Mouse (Mus musculus): ENCODE data around the gene Ccl17. TPM values are rescaled to one million over a fixed set of nuclear protein-coding genes. Genes with fewer than 3 reads are reported as not detected.

The Ccl17 gene
- 0.10 TPM in 1 of 2 replicates, not detected in the other for polyA plus RNA-seq (2012; rRNA removed)

GRCm38 (mm10) chr8:94810153-94810552 is at the start of gene Ccl17:
Ccl17 (plus strand) TSS chr8:94810453.

GRCm38 (mm10) chr8:94771941-94772670 is 38.1 kb upstream of the Ccl17 start, which contains the start of gene Cx3cl1:
Cx3cl1 (plus strand) TSS chr8:94772009.

GRCm38 (mm10) chr8:94837662-94838574 is 27.7 kb downstream of the Ccl17 start, which contains the start of the genes Coq9 and Ciapin1:
Coq9 (plus strand) TSS chr8:94838321.
Ciapin1 (minus strand) TSS chr8:94838358.

GRCm38 (mm10) chr8:94857346-94858173 is 47.3 kb downstream of the Ccl17 start, which contains the start of gene Polr2c:
Polr2c (plus strand) TSS chr8:94857450.

Other genes starting within 250 kb of the Ccl17 start
- gene Rspry1, start 208.5 kb upstream of the Ccl17 start, polyA plus RNA-seq (2012; rRNA removed) = 5.2 TPM in 2 replicates
- 12.8 and 14.2 TPM in 2 replicates for gene Fam192a, start 208.5 kb upstream of the Ccl17 start, polyA plus RNA-seq (2012; rRNA removed)
- gene Arl2bp, start 143.9 kb upstream of the Ccl17 start, polyA plus RNA-seq (2012; rRNA removed) = 13.0 and 13.5 TPM in 2 replicates
- 1.3 and 1.9 TPM in 2 replicates for gene Pllp, start 114.2 kb upstream of the Ccl17 start, polyA plus RNA-seq (2012; rRNA removed)
- 0.13 and 0.20 TPM in 2 replicates for gene Ccl22, start 64.9 kb upstream of the Ccl17 start, polyA plus RNA-seq (2012; rRNA removed)
- 0.71 and 0.73 TPM in 2 replicates for gene Cx3cl1, start 38.4 kb upstream of the Ccl17 start, polyA plus RNA-seq (2012; rRNA removed)
- gene Coq9, start 27.9 kb downstream of the Ccl17 start, polyA plus RNA-seq (2012; rRNA removed) = 65.0 and 70.7 TPM in 2 replicates
- gene Ciapin1, start 27.9 kb downstream of the Ccl17 start, polyA plus RNA-seq (2012; rRNA removed) = 14.2 and 14.9 TPM in 2 replicates
- gene Polr2c, start 47.0 kb downstream of the Ccl17 start, polyA plus RNA-seq (2012; rRNA removed) = 47.6 and 48.4 TPM in 2 replicates
- gene Dok4, start 65.9 kb downstream of the Ccl17 start, polyA plus RNA-seq (2012; rRNA removed) = 4.0 and 4.2 TPM in 2 replicates
- gene Ccdc102a, start 107.6 kb downstream of the Ccl17 start, polyA plus RNA-seq (2012; rRNA removed) = 1.9 and 2.3 TPM in 2 replicates
- gene Adgrg5, start 113.2 kb downstream of the Ccl17 start, polyA plus RNA-seq (2012; rRNA removed) = 0.28 and 0.39 TPM in 2 replicates
- gene Adgrg1, start 164.3 kb downstream of the Ccl17 start, polyA plus RNA-seq (2012; rRNA removed) = 37.4 and 44.9 TPM in 2 replicates
- 13.9 and 17.7 TPM in 2 replicates for gene Adgrg3, start 207.2 kb downstream of the Ccl17 start, polyA plus RNA-seq (2012; rRNA removed)
- 0.37 and 0.46 TPM in 2 replicates for gene Drc7, start 244.7 kb downstream of the Ccl17 start, polyA plus RNA-seq (2012; rRNA removed)

Data from liver, embryonic 18 days (tissue).